Mouse (Mus musculus): ENCODE results near the gene Cyth1. TPM values are rescaled to one million over a fixed set of nuclear protein-coding genes. Genes with fewer than 3 reads are reported as not detected.
A peak's percentile ranks its signal among the peaks of the same experiment; 100 is the strongest.

The Cyth1 gene
- polyA plus RNA-seq, 1 experiment: 16.1 TPM

GRCm38 (mm10) chr11:118240388-118240787 is 8.0 kb downstream of the Cyth1 start:
- Histone ChIP-seq H3K4me2 (ENCODE audit: low read depth) (peak overlapping the region; percentile 68), H3K4me3 (no peak overlapping the region), H3ac (ENCODE audit: control insufficient read depth, insufficient read length) (no peak overlapping the region), H3K27me3 (ENCODE audit: control insufficient read depth, insufficient read depth, insufficient read length) (no peaks in the 10 kb centered on the region), H3K79me2 (ENCODE audit: control insufficient read depth, insufficient read depth) (peaks cover 77% of the 10 kb centered on the region), H3K36me3 (ENCODE audit: control insufficient read depth, insufficient read depth) (no peaks in the 10 kb centered on the region)
- TF ChIP-seq MYOD1 (IDR thresholded peaks at IDR 0.05; ENCODE audit: control insufficient read depth in 1 of 3, insufficient read length in 2 of 3, low read depth in 2 of 3): no peak
- no peak for TF ChIP-seq SRF (IDR thresholded peaks at IDR 0.05; ENCODE audit: control insufficient read depth, insufficient read length, low read depth)
- TF ChIP-seq TCF12 (IDR thresholded peaks at IDR 0.05; ENCODE audit: insufficient read depth, poor library complexity, severe bottlenecking): no peak
- TF ChIP-seq POLR2AphosphoS2 (IDR thresholded peaks at IDR 0.05; ENCODE audit: insufficient read length, low read depth): no peak
- TF ChIP-seq REST (IDR thresholded peaks at IDR 0.05; ENCODE audit: insufficient read depth, insufficient read length): no peak
- TF ChIP-seq MAX (IDR thresholded peaks at IDR 0.05; ENCODE audit: low read depth): no peak
- TF ChIP-seq TCF3 (IDR thresholded peaks at IDR 0.05; ENCODE audit: insufficient read length, low read depth): no peak
- no peak for TF ChIP-seq POLR2A (IDR thresholded peaks at IDR 0.05; ENCODE audit: insufficient read length, low read depth)
- TF ChIP-seq CEBPB (IDR thresholded peaks at IDR 0.05; ENCODE audit: insufficient read depth, poor library complexity, severe bottlenecking): no peak

GRCm38 (mm10) chr11:118239281-118240198 is 8.9 kb downstream of the Cyth1 start:
- Histone ChIP-seq H3ac (ENCODE audit: control insufficient read depth, insufficient read length) (no peak overlapping the region), H3K36me3 (ENCODE audit: control insufficient read depth, insufficient read depth) (no peaks in the 10 kb centered on the region), H3K79me2 (ENCODE audit: control insufficient read depth, insufficient read depth) (peaks cover 76% of the 10 kb centered on the region), H3K4me3 (no peak overlapping the region), H3K27me3 (ENCODE audit: control insufficient read depth, insufficient read depth, insufficient read length) (no peaks in the 10 kb centered on the region), H3K4me2 (ENCODE audit: low read depth) (peak overlapping the region; percentile 68)
- no peak for TF ChIP-seq USF1 (IDR thresholded peaks at IDR 0.05; ENCODE audit: low read depth)
- no peak for TF ChIP-seq POLR2A (IDR thresholded peaks at IDR 0.05; ENCODE audit: insufficient read length, low read depth)
- TF ChIP-seq REST (IDR thresholded peaks at IDR 0.05; ENCODE audit: insufficient read depth, insufficient read length): no peak
- no peak for TF ChIP-seq SRF (IDR thresholded peaks at IDR 0.05; ENCODE audit: control insufficient read depth, insufficient read length, low read depth)
- no peak for TF ChIP-seq CEBPB (IDR thresholded peaks at IDR 0.05; ENCODE audit: insufficient read depth, poor library complexity, severe bottlenecking)
- no peak for TF ChIP-seq MAX (IDR thresholded peaks at IDR 0.05; ENCODE audit: low read depth)
- TF ChIP-seq POLR2AphosphoS2 (IDR thresholded peaks at IDR 0.05; ENCODE audit: insufficient read length, low read depth): no peak
- peak; percentile 21 for TF ChIP-seq TCF3 (IDR thresholded peaks at IDR 0.05; ENCODE audit: insufficient read length, low read depth)
- TF ChIP-seq E2F4 (IDR thresholded peaks at IDR 0.05; ENCODE audit: insufficient read depth): no peak
- peak in 2 of 3 experiments; percentile 78 to 89 for TF ChIP-seq MYOG (IDR thresholded peaks at IDR 0.05; ENCODE audit: control insufficient read depth in 1 of 3, insufficient read depth in 1 of 3, insufficient read length in 2 of 3, low read depth in 2 of 3)
- TF ChIP-seq MYOD1 (IDR thresholded peaks at IDR 0.05; ENCODE audit: control insufficient read depth in 1 of 3, insufficient read length in 2 of 3, low read depth in 2 of 3): peak; percentile 11 to 92 (median 84)
- peak; percentile 48 for TF ChIP-seq TCF12 (IDR thresholded peaks at IDR 0.05; ENCODE audit: insufficient read depth, poor library complexity, severe bottlenecking)

- no peaks in the 10 kb centered on the region for H3K27me3 ChIP-seq (ENCODE audit: control insufficient read depth, insufficient read depth, insufficient read length)
- no peak overlapping the region for H3ac ChIP-seq (ENCODE audit: control insufficient read depth, insufficient read length)
- peaks cover 49% of the 10 kb centered on the region for H3K79me2 ChIP-seq (ENCODE audit: control insufficient read depth, insufficient read depth)
- H3K36me3 ChIP-seq (ENCODE audit: control insufficient read depth, insufficient read depth): no peaks in the 10 kb centered on the region
- no peak overlapping the region for H3K4me3 ChIP-seq
- no peak for TF ChIP-seq POLR2AphosphoS2 (IDR thresholded peaks at IDR 0.05; ENCODE audit: insufficient read length, low read depth)
- TF ChIP-seq MYOG (IDR thresholded peaks at IDR 0.05; ENCODE audit: control insufficient read depth in 1 of 3, insufficient read depth in 1 of 3, insufficient read length in 2 of 3, low read depth in 2 of 3): peak in 1 of 3 experiments; percentile 2
- TF ChIP-seq E2F4 (IDR thresholded peaks at IDR 0.05; ENCODE audit: insufficient read depth): no peak
- no peak for TF ChIP-seq TCF12 (IDR thresholded peaks at IDR 0.05; ENCODE audit: insufficient read depth, poor library complexity, severe bottlenecking)
- TF ChIP-seq MYOD1 (IDR thresholded peaks at IDR 0.05; ENCODE audit: control insufficient read depth in 1 of 3, insufficient read length in 2 of 3, low read depth in 2 of 3): peak in 1 of 3 experiments; percentile 16
- H3K4me2 ChIP-seq (ENCODE audit: low read depth): peak overlapping the region; percentile 18
Observed at GRCm38 (mm10) chr11:118236520-118237190, 11.7 kb downstream of the Cyth1 start.

- no peaks in the 10 kb centered on the region for H3K27me3 ChIP-seq (ENCODE audit: control insufficient read depth, insufficient read depth, insufficient read length)
- TF ChIP-seq POLR2AphosphoS2 (IDR thresholded peaks at IDR 0.05; ENCODE audit: insufficient read length, low read depth): no peak
- TF ChIP-seq TCF12 (IDR thresholded peaks at IDR 0.05; ENCODE audit: insufficient read depth, poor library complexity, severe bottlenecking): no peak
- no peak for TF ChIP-seq CEBPB (IDR thresholded peaks at IDR 0.05; ENCODE audit: insufficient read depth, poor library complexity, severe bottlenecking)
- TF ChIP-seq USF1 (IDR thresholded peaks at IDR 0.05; ENCODE audit: low read depth): no peak
- TF ChIP-seq POLR2A (IDR thresholded peaks at IDR 0.05; ENCODE audit: insufficient read length, low read depth): no peak
- no peak for TF ChIP-seq REST (IDR thresholded peaks at IDR 0.05; ENCODE audit: insufficient read depth, insufficient read length)
- no peak for TF ChIP-seq MAX (IDR thresholded peaks at IDR 0.05; ENCODE audit: low read depth)
- H3ac ChIP-seq (ENCODE audit: control insufficient read depth, insufficient read length): no peak overlapping the region
- H3K4me2 ChIP-seq (ENCODE audit: low read depth): no peak overlapping the region
- no peak overlapping the region for H3K4me3 ChIP-seq
- no peaks in the 10 kb centered on the region for H3K36me3 ChIP-seq (ENCODE audit: control insufficient read depth, insufficient read depth)
- H3K79me2 ChIP-seq (ENCODE audit: control insufficient read depth, insufficient read depth): peaks cover 49% of the 10 kb centered on the region
Observed at GRCm38 (mm10) chr11:118234929-118235328, 13.5 kb downstream of the Cyth1 start.

Measured in myocyte (in vitro differentiated cells).